In the genomic region with DNA sequence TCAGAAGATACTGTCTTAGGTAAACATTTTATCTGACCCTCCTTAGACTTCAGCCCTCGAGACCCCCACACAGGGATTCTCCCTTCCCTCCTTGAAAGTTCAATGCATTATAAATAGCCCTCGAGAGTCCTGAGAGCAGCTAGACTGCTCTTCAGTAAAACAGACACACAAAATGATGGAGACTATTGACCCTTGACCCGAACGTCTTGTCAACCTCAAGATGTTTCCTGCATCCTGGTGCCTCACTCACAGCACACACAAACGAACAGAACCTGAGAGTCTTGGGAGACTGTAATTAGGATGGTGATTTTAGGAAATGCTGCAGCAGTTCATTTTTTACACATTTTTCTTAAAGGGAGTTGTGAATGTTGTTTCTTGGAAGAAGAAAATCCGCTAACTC, we compare ENCODE assay signal across 22 mouse cellular contexts.
DNase-seq lines count a peak whose midpoint lies in the region; ATAC-seq lines count a peak whose summit lies in the region.
"Had no signal": no experiment of that assay in that cellular context is flagged by ENCODE, and none has a peak within 500 bp of the region (broad histone marks: within the 10 kb centered on the region; RNA-seq: fewer than 3 reads in every experiment).

No protein-coding gene starts in this region.

- H3K4me2 ChIP-seq in neural tube, embryonic 15.5 days, result no peak overlapping the region
- H3K4me2 ChIP-seq: embryonic facial prominence, embryonic 12.5 days; forebrain, embryonic 13.5 days; forebrain, embryonic 15.5 days had no signal

- H3K9ac ChIP-seq in neural tube, embryonic 15.5 days (replicated peaks), result no peak overlapping the region
- H3K9ac ChIP-seq: embryonic facial prominence, embryonic 12.5 days; forebrain, embryonic 13.5 days; forebrain, embryonic 15.5 days; forebrain, postnatal 0 days had no signal

- H3K4me1 ChIP-seq in neural tube, embryonic 15.5 days, result no peaks in the 10 kb centered on the region
- H3K4me1 ChIP-seq: forebrain, embryonic 13.5 days; forebrain, embryonic 15.5 days had no signal

- DNase-seq in neural tube, embryonic 10.5 days (ENCODE audit: extremely low spot score, low spot score), result peak; percentile 29
- peak; percentile 66 for DNase-seq in embryo, embryonic 10.5 days (ENCODE audit: low spot score)
- peak; percentile 38 for DNase-seq in embryo, embryonic 9.5 days (ENCODE audit: extremely low spot score)
- DNase-seq in yolk sac, embryonic 10.5 days (ENCODE audit: low spot score), result peak; percentile 16
- no peak for DNase-seq in T-cell, adult 2 months (ENCODE audit: low spot score)
- DNase-seq in left cerebral cortex, postnatal 10 days (ENCODE audit: extremely low spot score in 1 of 2, low spot score in 2 of 2), result no peak
- DNase-seq in left cerebral cortex, postnatal 36 days (ENCODE audit: low spot score in 2 of 2), result no peak
- DNase-seq: adrenal gland, adult 8-10 months; adrenal gland, postnatal 14 days; adrenal gland, postnatal 36 days; cerebellum, adult 11-12 months; cerebellum, adult 2 months; cerebellum, adult 9-10 months; cerebellum, postnatal 10 days; cerebellum, postnatal 25 days; forebrain, postnatal 0 days had no signal

- intact Hi-C loops in left cerebral cortex, postnatal 10 days (cut with DNase I), result no loop called here
- intact Hi-C loops in left cerebral cortex, postnatal 36 days (cut with DNase I), result no loop called here

- H3K9me3 ChIP-seq in neural tube, embryonic 15.5 days (replicated peaks), result no peaks in the 10 kb centered on the region
- H3K9me3 ChIP-seq: embryonic facial prominence, embryonic 10.5 days; embryonic facial prominence, embryonic 12.5 days; forebrain, embryonic 13.5 days; forebrain, embryonic 15.5 days had no signal

- no peaks in the 10 kb centered on the region for H3K36me3 ChIP-seq in neural tube, embryonic 15.5 days
- H3K36me3 ChIP-seq: embryonic facial prominence, embryonic 10.5 days; embryonic facial prominence, embryonic 12.5 days; forebrain, embryonic 15.5 days had no signal

- H3K27me3 ChIP-seq in neural tube, embryonic 15.5 days (replicated peaks), result no peaks in the 10 kb centered on the region
- H3K27me3 ChIP-seq: embryonic facial prominence, embryonic 12.5 days; forebrain, embryonic 13.5 days; forebrain, embryonic 15.5 days had no signal

- ATAC-seq in neural tube, embryonic 15.5 days (ENCODE audit: low FRiP score), result no peak
- ATAC-seq: activated CD4-positive, CD25-positive, alpha-beta regulatory T cell, adult 4 months; forebrain, embryonic 13.5 days; forebrain, embryonic 15.5 days; forebrain, postnatal 0 days had no signal

- H3K27ac ChIP-seq in neural tube, embryonic 15.5 days (replicated peaks), result no peak overlapping the region
- H3K27ac ChIP-seq: embryonic facial prominence, embryonic 10.5 days; embryonic facial prominence, embryonic 12.5 days; forebrain, embryonic 13.5 days; forebrain, embryonic 15.5 days had no signal

- WGBS in neural tube, embryonic 15.5 days, result 58% methylated on average over 6 of the region's 6 CpGs

- no peak overlapping the region for H3K4me3 ChIP-seq in neural tube, embryonic 15.5 days (replicated peaks)
- H3K4me3 ChIP-seq: embryonic facial prominence, embryonic 10.5 days; embryonic facial prominence, embryonic 12.5 days; forebrain, embryonic 13.5 days; forebrain, embryonic 15.5 days had no signal

Comparison
In these comparisons a context has a peak if more than half of its experiments do, and no peak if none do; other contexts are left out.
1. DNase-seq: peak in neural tube, embryonic 10.5 days (single experiment), embryo, embryonic 10.5 days (single experiment), embryo, embryonic 9.5 days (single experiment) and yolk sac, embryonic 10.5 days (single experiment); none in T-cell, adult 2 months (single experiment), left cerebral cortex, postnatal 10 days (0 of 2) and left cerebral cortex, postnatal 36 days (0 of 2).